Mouse (Mus musculus): Measurements from ENCODE around the gene Kcnk12. TPM values are rescaled to one million over a fixed set of nuclear protein-coding genes. Genes with fewer than 3 reads are reported as not detected.

The Kcnk12 gene
- polyA plus RNA-seq, 1 experiment from 2014 or later = 0.12 TPM

- peak overlapping the region; percentile 62 for H3K4me3 ChIP-seq
- peak; percentile 32 for DNase-seq (ENCODE audit: low spot score)
- peaks cover 26% of the 10 kb centered on the region for H3K4me1 ChIP-seq (replicated peaks)
- peaks cover 83% of the 10 kb centered on the region for H3K27me3 ChIP-seq (ENCODE audit: insufficient read depth, poor library complexity, severe bottlenecking)
- no peaks in the 10 kb centered on the region for H3K36me3 ChIP-seq
- under 1% methylated on average over 72 of the region's 72 CpGs for WGBS
- peak overlapping the region; percentile 35; the same call in 1 of the 2 replicates for H3K27ac ChIP-seq
- no peaks in the 10 kb centered on the region for H3K9me3 ChIP-seq
These were observed 845 bp downstream of the Kcnk12 start for GRCm38 (mm10) chr17:87796881-87797416.

- Histone ChIP-seq H3K9me3 (no peaks in the 10 kb centered on the region), H3K27ac (no peak overlapping the region), H3K36me3 (no peaks in the 10 kb centered on the region), H3K4me1 (replicated peaks) (peaks cover 26% of the 10 kb centered on the region), H3K4me3 (peak overlapping the region; percentile 62), H3K27me3 (ENCODE audit: insufficient read depth, poor library complexity, severe bottlenecking) (peaks cover 91% of the 10 kb centered on the region)
- WGBS = 31% methylated on average over 12 of the region's 12 CpGs
- DNase-seq (ENCODE audit: low spot score) = no peak
These were observed 1.7 kb downstream of the Kcnk12 start for GRCm38 (mm10) chr17:87795927-87796714.

- H3K4me3 ChIP-seq = no peak overlapping the region
- H3K36me3 ChIP-seq = no peaks in the 10 kb centered on the region
- WGBS = 82% methylated on average over 5 of the region's 5 CpGs
- peaks cover 80% of the 10 kb centered on the region for H3K27me3 ChIP-seq (ENCODE audit: insufficient read depth, poor library complexity, severe bottlenecking)
- peaks cover 26% of the 10 kb centered on the region for H3K4me1 ChIP-seq (replicated peaks)
- no peak overlapping the region for H3K27ac ChIP-seq
- H3K9me3 ChIP-seq = no peaks in the 10 kb centered on the region
- no peak for DNase-seq (ENCODE audit: low spot score)
These were observed 3.0 kb downstream of the Kcnk12 start for GRCm38 (mm10) chr17:87794801-87795200.

GRCm38 (mm10) chr17:87793331-87793730, 4.5 kb downstream of the Kcnk12 start:
- no peaks in the 10 kb centered on the region for H3K9me3 ChIP-seq
- no peak for DNase-seq (ENCODE audit: low spot score)
- H3K27ac ChIP-seq = no peak overlapping the region
- 80% methylated on average over 5 of the region's 5 CpGs for WGBS
- H3K27me3 ChIP-seq (ENCODE audit: insufficient read depth, poor library complexity, severe bottlenecking) = peaks cover 65% of the 10 kb centered on the region
- no peak overlapping the region for H3K4me3 ChIP-seq
- no peaks in the 10 kb centered on the region for H3K36me3 ChIP-seq
- peaks cover 21% of the 10 kb centered on the region for H3K4me1 ChIP-seq (replicated peaks)

GRCm38 (mm10) chr17:87792623-87793315, 5.0 kb downstream of the Kcnk12 start:
- peaks cover 60% of the 10 kb centered on the region for H3K27me3 ChIP-seq (ENCODE audit: insufficient read depth, poor library complexity, severe bottlenecking)
- H3K4me1 ChIP-seq (replicated peaks) = peaks cover 15% of the 10 kb centered on the region
- no peak overlapping the region for H3K4me3 ChIP-seq
- WGBS = 83% methylated on average over 12 of the region's 12 CpGs
- no peak overlapping the region for H3K27ac ChIP-seq
- no peaks in the 10 kb centered on the region for H3K36me3 ChIP-seq
- no peak for DNase-seq (ENCODE audit: low spot score)
- H3K9me3 ChIP-seq = no peaks in the 10 kb centered on the region

- Histone ChIP-seq H3K9me3 (no peaks in the 10 kb centered on the region), H3K27ac (no peak overlapping the region), H3K4me1 (replicated peaks) (peaks cover 4% of the 10 kb centered on the region), H3K4me3 (no peak overlapping the region), H3K27me3 (ENCODE audit: insufficient read depth, poor library complexity, severe bottlenecking) (peaks cover 48% of the 10 kb centered on the region), H3K36me3 (no peaks in the 10 kb centered on the region)
- no peak for DNase-seq (ENCODE audit: low spot score)
- 82% methylated on average over 7 of the region's 7 CpGs for WGBS
These were observed 6.2 kb downstream of the Kcnk12 start for GRCm38 (mm10) chr17:87791517-87792098.

- 92% methylated on average over 5 of the region's 5 CpGs for WGBS
- Histone ChIP-seq H3K4me3 (no peak overlapping the region), H3K27ac (no peak overlapping the region), H3K4me1 (replicated peaks) (no peaks in the 10 kb centered on the region), H3K9me3 (no peaks in the 10 kb centered on the region), H3K36me3 (no peaks in the 10 kb centered on the region), H3K27me3 (ENCODE audit: insufficient read depth, poor library complexity, severe bottlenecking) (peaks cover 39% of the 10 kb centered on the region)
- no peak for DNase-seq (ENCODE audit: low spot score)
These were observed 7.1 kb downstream of the Kcnk12 start for GRCm38 (mm10) chr17:87790661-87791060.

- no peaks in the 10 kb centered on the region for H3K36me3 ChIP-seq
- peaks cover 20% of the 10 kb centered on the region for H3K27me3 ChIP-seq (ENCODE audit: insufficient read depth, poor library complexity, severe bottlenecking)
- H3K4me1 ChIP-seq (replicated peaks) = no peaks in the 10 kb centered on the region
- H3K9me3 ChIP-seq = no peaks in the 10 kb centered on the region
- no peak for DNase-seq (ENCODE audit: low spot score)
- 88% methylated on average over 6 of the region's 6 CpGs for whole genome bisulfite sequencing
- no peak overlapping the region for H3K4me3 ChIP-seq
- no peak overlapping the region for H3K27ac ChIP-seq
These were observed 9.6 kb downstream of the Kcnk12 start for GRCm38 (mm10) chr17:87788216-87788615.

GRCm38 (mm10) chr17:87787711-87788110, 10.1 kb downstream of the Kcnk12 start:
- no peak for DNase-seq (ENCODE audit: low spot score)
- WGBS = 92% methylated on average over 4 of the region's 4 CpGs

GRCm38 (mm10) chr17:87785721-87786120, 12.1 kb downstream of the Kcnk12 start:
- WGBS = 94% methylated on average over 15 of the region's 15 CpGs
- Histone ChIP-seq H3K4me3 (no peak overlapping the region), H3K36me3 (no peaks in the 10 kb centered on the region), H3K9me3 (no peaks in the 10 kb centered on the region), H3K27me3 (ENCODE audit: insufficient read depth, poor library complexity, severe bottlenecking) (peaks cover 12% of the 10 kb centered on the region; the same call in 1 of the 2 replicates), H3K27ac (no peak overlapping the region), H3K4me1 (replicated peaks) (peaks cover 4% of the 10 kb centered on the region; the same call in 1 of the 2 replicates)
- DNase-seq (ENCODE audit: low spot score) = no peak

More at GRCm38 (mm10) chr17:87787711-87788110, 10.1 kb downstream of the Kcnk12 start:
- H3K9me3 ChIP-seq = no peaks in the 10 kb centered on the region
- no peaks in the 10 kb centered on the region for H3K4me1 ChIP-seq (replicated peaks)
- peaks cover 20% of the 10 kb centered on the region; the same call in 1 of the 2 replicates for H3K27me3 ChIP-seq (ENCODE audit: insufficient read depth, poor library complexity, severe bottlenecking)
- H3K36me3 ChIP-seq = no peaks in the 10 kb centered on the region
- no peak overlapping the region for H3K27ac ChIP-seq
- H3K4me3 ChIP-seq = no peak overlapping the region

GRCm38 (mm10) chr17:87784911-87785310, 12.9 kb downstream of the Kcnk12 start:
- Histone ChIP-seq H3K27me3 (ENCODE audit: insufficient read depth, poor library complexity, severe bottlenecking) (peaks cover 12% of the 10 kb centered on the region; the same call in 1 of the 2 replicates), H3K36me3 (no peaks in the 10 kb centered on the region), H3K27ac (no peak overlapping the region), H3K4me3 (no peak overlapping the region), H3K4me1 (replicated peaks) (peaks cover 12% of the 10 kb centered on the region; the same call in 1 of the 2 replicates), H3K9me3 (no peaks in the 10 kb centered on the region)
- no peak for DNase-seq (ENCODE audit: low spot score)
- WGBS = 95% methylated on average over 2 of the region's 2 CpGs

GRCm38 (mm10) chr17:87784141-87784831, 13.5 kb downstream of the Kcnk12 start:
- H3K27ac ChIP-seq = no peak overlapping the region
- no peak for DNase-seq (ENCODE audit: low spot score)
- H3K36me3 ChIP-seq = no peaks in the 10 kb centered on the region
- H3K9me3 ChIP-seq = no peaks in the 10 kb centered on the region
- 70% methylated on average over 14 of the region's 14 CpGs for WGBS
- peaks cover 15% of the 10 kb centered on the region; the same call in 1 of the 2 replicates for H3K4me1 ChIP-seq (replicated peaks)
- H3K4me3 ChIP-seq = no peak overlapping the region
- H3K27me3 ChIP-seq (ENCODE audit: insufficient read depth, poor library complexity, severe bottlenecking) = peaks cover 12% of the 10 kb centered on the region; the same call in 1 of the 2 replicates
